Mouse (Mus musculus) adrenal gland, adult (tissue): Measurements from ENCODE around the gene Plekha7.

Source experiments
- DNase-seq, 2 experiments: peaks; one replicate each; pipeline ENCODE4 v3.0.0; 2022 to 2023; ENCODE audit warnings: low spot score in 1 of 2; ENCODE audit not compliant: inconsistent age in 2 of 2

The Plekha7 gene

GRCm38 (mm10) chr7:116223010-116223783 lies 85.0 kb downstream of the Plekha7 start:
- no peak for DNase-seq

- no peak for DNase-seq
Measured at GRCm38 (mm10) chr7:116222288-116223009, 85.7 kb downstream of the Plekha7 start.

- DNase-seq, result no peak
Measured at GRCm38 (mm10) chr7:116221883-116222282, 86.3 kb downstream of the Plekha7 start.

- DNase-seq, result no peak
Measured at GRCm38 (mm10) chr7:116220103-116220707, 88.0 kb downstream of the Plekha7 start.

- no peak for DNase-seq
Measured at GRCm38 (mm10) chr7:116217747-116218146, 90.4 kb downstream of the Plekha7 start.

- no peak for DNase-seq
Measured at GRCm38 (mm10) chr7:116211904-116212303, 96.3 kb downstream of the Plekha7 start.

- no peak for DNase-seq
Measured at GRCm38 (mm10) chr7:116209926-116210631, 98.1 kb downstream of the Plekha7 start.

- DNase-seq, result no peak
Measured at GRCm38 (mm10) chr7:116208880-116209279, 99.3 kb downstream of the Plekha7 start.

GRCm38 (mm10) chr7:116206806-116207571 lies 101.2 kb downstream of the Plekha7 start:
- DNase-seq, result no peak

GRCm38 (mm10) chr7:116205451-116205850 lies 102.7 kb downstream of the Plekha7 start:
- DNase-seq, result no peak

- peak in 1 of 2 experiments; percentile 52 for DNase-seq
Measured at GRCm38 (mm10) chr7:116202033-116202681, 106.0 kb downstream of the Plekha7 start.

GRCm38 (mm10) chr7:116200951-116201351 lies 107.2 kb downstream of the Plekha7 start:
- DNase-seq, result peak; percentile 50 to 78

GRCm38 (mm10) chr7:116200544-116200943 lies 107.6 kb downstream of the Plekha7 start:
- DNase-seq, result no peak

- no peak for DNase-seq
Measured at GRCm38 (mm10) chr7:116198902-116199301, 109.3 kb downstream of the Plekha7 start.

- peak in 1 of 2 experiments; percentile 41 for DNase-seq
Measured at GRCm38 (mm10) chr7:116198407-116198806, 109.8 kb downstream of the Plekha7 start.

GRCm38 (mm10) chr7:116196974-116197679 lies 111.0 kb downstream of the Plekha7 start:
- peak in 1 of 2 experiments; percentile 36 for DNase-seq

- DNase-seq, result no peak
Measured at GRCm38 (mm10) chr7:116194996-116195395, 113.2 kb downstream of the Plekha7 start.

GRCm38 (mm10) chr7:116192966-116193365 lies 115.2 kb downstream of the Plekha7 start:
- DNase-seq, result no peak

- peak; percentile 34 to 81 for DNase-seq
Measured at GRCm38 (mm10) chr7:116192096-116192595, 116.0 kb downstream of the Plekha7 start.
